Mouse (Mus musculus) inflammation-experienced regulatory T-cells, adult 6 months (primary cell): ENCODE measurements around the gene Dmrtc1b. TPM values are rescaled to one million over a fixed set of nuclear protein-coding genes. Genes with fewer than 3 reads are reported as not detected.
"Not testable (repeated sequence)": the region's sequence is repeated elsewhere in the genome, so short reads cannot be mapped to it uniquely, and the experiment has no call there.

Experiments used
- ATAC-seq: one replicate; pipeline ENCODE4 v1.8.0; 2017
- polyA plus RNA-seq, 3 experiments: library from polyadenylated mRNA; unstranded; fragments of 100-300 nt; shearing (Covaris generic); gene quantifications; one replicate each; pipeline ENCODE4 v1.2.1; 2017

Dmrtc1b gene
- polyA plus RNA-seq: not detected

GRCm38 (mm10) chrX:102707535-102707934, at the start of gene Dmrtc1b, which contains the start of gene Gm9112:
Gene Dmrtc1b (plus strand): TSS chrX:102707865.
Gene Gm9112 (minus strand): TSS chrX:102707635.
- ATAC-seq: not testable (repeated sequence)

GRCm38 (mm10) chrX:102660712-102661111, 47.0 kb upstream of the Dmrtc1b start:
- no peak for ATAC-seq

GRCm38 (mm10) chrX:102666641-102667040, 41.0 kb upstream of the Dmrtc1b start:
- ATAC-seq: no peak

GRCm38 (mm10) chrX:102684706-102685105, 23.0 kb upstream of the Dmrtc1b start:
- not testable (repeated sequence) for ATAC-seq

GRCm38 (mm10) chrX:102686872-102687271, 20.8 kb upstream of the Dmrtc1b start, which contains the start of gene Gm3880:
Gene Gm3880 (minus strand): TSS chrX:102686972.
- not testable (repeated sequence) for ATAC-seq

GRCm38 (mm10) chrX:102689252-102689651, 18.4 kb upstream of the Dmrtc1b start:
- ATAC-seq: not testable (repeated sequence)

- ATAC-seq: not testable (repeated sequence)
These were observed 7.0 kb upstream of the Dmrtc1b start for GRCm38 (mm10) chrX:102700636-102701035.

GRCm38 (mm10) chrX:102724226-102724625, 16.6 kb downstream of the Dmrtc1b start:
- ATAC-seq: not testable (repeated sequence)

Other genes with a start within 250 kb of the Dmrtc1b start
- gene Hdac8, start 202.5 kb upstream of the Dmrtc1b start, polyA plus RNA-seq: 10 to 100 TPM in 2 of 3 experiments, 1 to 10 TPM in 1; 9.7 to 13.7 (median 11.7) TPM
- under 1 TPM in 1 of 3 experiments, not detected in 2; 0.09 TPM for gene Phka1, start 63.6 kb upstream of the Dmrtc1b start, polyA plus RNA-seq
- gene Gm3880, start 20.9 kb upstream of the Dmrtc1b start, polyA plus RNA-seq: not detected
- not detected for gene Gm9112, start 230 bp upstream of the Dmrtc1b start, polyA plus RNA-seq
- gene Dmrtc1c1, start 95.1 kb downstream of the Dmrtc1b start, polyA plus RNA-seq: not detected
- not detected for gene Dmrtc1c2, start 146.8 kb downstream of the Dmrtc1b start, polyA plus RNA-seq
- not detected for gene 1700031F05Rik, start 160.1 kb downstream of the Dmrtc1b start, polyA plus RNA-seq
- not detected for gene Dmrtc1a, start 200.8 kb downstream of the Dmrtc1b start, polyA plus RNA-seq
- gene 1700011M02Rik, start 201.0 kb downstream of the Dmrtc1b start, polyA plus RNA-seq: not detected
- gene 1700018G05Rik, start 220.5 kb downstream of the Dmrtc1b start, polyA plus RNA-seq: not detected